Mouse (Mus musculus) common myeloid progenitor, adult 5-6 weeks (primary cell): ENCODE data around the gene Phc1. TPM values are rescaled to one million over a fixed set of nuclear protein-coding genes. Genes with fewer than 3 reads are reported as not detected.

Experiments
- total RNA-seq: library from RNA; stranded (forward); fragments of 200-1000, 187-1606 nt; gene quantifications from 2 replicates; pipeline ENCODE4 v1.2.3, GENCODE M21; 2017

The Phc1 gene
- total RNA-seq, 1 experiment from 2014 or later, result 13.0 TPM

Other genes starting within 250 kb of the Phc1 start
- gene Klrg1, start 57.7 kb downstream of the Phc1 start, total RNA-seq, result not detected in 2 replicates
- gene M6pr, start 31.8 kb downstream of the Phc1 start, total RNA-seq, result 309 and 328 TPM in 2 replicates
- not detected in 2 replicates for gene Rimklb, start 158.2 kb upstream of the Phc1 start, total RNA-seq
- gene Mfap5, start 165.3 kb upstream of the Phc1 start, total RNA-seq, result not detected in 2 replicates
- not detected in 2 replicates for gene Aicda, start 213.2 kb upstream of the Phc1 start, total RNA-seq